Mouse (Mus musculus) C2C12 (cell line): ENCODE measurements around the gene Pdcl2.

Experiments
- CEBPB ChIP-seq: IDR thresholded peaks from one replicate; pipeline ENCODE4 v1.6.1; 2011; ENCODE audit warnings: low read depth, mild to moderate bottlenecking, control low read depth, moderate library complexity
- CTCF ChIP-seq: IDR thresholded peaks from one replicate; pipeline ENCODE4 v1.5.1; 2011; ENCODE audit not compliant: control insufficient read depth, insufficient read depth, insufficient read length
- FOSL1 ChIP-seq: IDR thresholded peaks from one replicate; pipeline ENCODE4 v1.8.0; 2011; ENCODE audit warnings: mild to moderate bottlenecking, low read length; ENCODE audit not compliant: poor library complexity, insufficient read depth, severe bottlenecking
- MAX ChIP-seq: IDR thresholded peaks from one replicate; pipeline ENCODE4 v1.6.1; 2011; ENCODE audit warnings: mild to moderate bottlenecking, control low read depth
- MYOD1 ChIP-seq: IDR thresholded peaks from one replicate; pipeline ENCODE4 v1.6.1; 2011; ENCODE audit warnings: low read depth; ENCODE audit not compliant: control insufficient read depth, insufficient read length
- MYOG ChIP-seq: IDR thresholded peaks from one replicate; pipeline ENCODE4 v1.6.1; 2011; ENCODE audit not compliant: control insufficient read depth, insufficient read length; ENCODE audit errors: extremely low read depth
- USF1 ChIP-seq: IDR thresholded peaks from one replicate; pipeline ENCODE4 v1.6.1; 2011; ENCODE audit warnings: low read depth, mild to moderate bottlenecking, control low read depth, moderate library complexity

DNA sequence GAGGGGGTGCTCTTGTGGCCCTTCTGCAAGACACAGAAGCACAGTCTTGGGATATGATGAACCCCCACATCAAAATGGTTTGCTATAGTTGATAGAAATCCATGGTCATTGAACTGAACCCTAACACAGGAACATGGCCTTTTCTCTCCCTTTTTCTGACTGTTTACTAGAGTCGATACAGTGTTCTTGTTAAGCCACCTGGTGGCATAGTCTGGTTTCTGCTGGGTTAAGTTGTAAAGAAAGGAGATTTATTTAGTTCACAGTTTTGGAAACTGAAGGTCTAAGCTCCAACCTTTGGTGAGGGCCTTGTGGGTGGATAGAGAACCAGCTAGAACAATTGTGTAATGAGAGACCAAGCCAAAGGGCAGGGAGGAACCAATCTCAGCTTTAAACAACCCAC lies 29.1 kb upstream of the Pdcl2 start:
- TF ChIP-seq CTCF, result no peak
- no peak for TF ChIP-seq MAX
- no peak for TF ChIP-seq USF1
- TF ChIP-seq MYOG, result no peak
- no peak for TF ChIP-seq FOSL1
- TF ChIP-seq CEBPB, result no peak
- TF ChIP-seq MYOD1, result no peak
